Mouse (Mus musculus) gastrocnemius, postnatal 36 days (tissue): Measurements from ENCODE around the gene Hjurp. TPM values are rescaled to one million over a fixed set of nuclear protein-coding genes. Genes with fewer than 3 reads are reported as not detected.

Experiments
- DNase-seq, 2 experiments: peaks; one replicate each; pipeline ENCODE4 v3.0.0; 2022
- intact Hi-C: fragments of 180-260 bp; cut with DNase I; formaldehyde crosslinking; loops from one replicate; pipeline ENCODE4 v1.15.1; 2025
- total RNA-seq, 2 experiments: library from RNA; stranded (reverse); gene quantifications; 2 replicates each; pipeline ENCODE4 v1.2.3; 2021

The Hjurp gene
- total RNA-seq, 2 experiments from 2014 or later = 7.3 to 8.1 TPM

GRCm38 (mm10) chr1:88298686-88299528, 21.5 kb upstream of the Hjurp start:
- no peak for DNase-seq
- intact Hi-C loops = no loop called here

- intact Hi-C loops = no loop called here
- no peak for DNase-seq
Observed at GRCm38 (mm10) chr1:88297480-88298258, 20.2 kb upstream of the Hjurp start.

GRCm38 (mm10) chr1:88296171-88296920, 18.9 kb upstream of the Hjurp start:
- intact Hi-C loops = no loop called here

GRCm38 (mm10) chr1:88294650-88295049, 17.2 kb upstream of the Hjurp start:
- intact Hi-C loops = no loop called here
- no peak for DNase-seq

More at GRCm38 (mm10) chr1:88296171-88296920, 18.9 kb upstream of the Hjurp start:
- DNase-seq = no peak

- intact Hi-C loops = no loop called here
- no peak for DNase-seq
Observed at GRCm38 (mm10) chr1:88292057-88292456, 14.6 kb upstream of the Hjurp start.

GRCm38 (mm10) chr1:88291409-88292005, 14.1 kb upstream of the Hjurp start:
- intact Hi-C loops = no loop called here
- DNase-seq = no peak

GRCm38 (mm10) chr1:88290511-88290910, 13.1 kb upstream of the Hjurp start:
- intact Hi-C loops = no loop called here
- no peak for DNase-seq

GRCm38 (mm10) chr1:88289917-88290316, 12.5 kb upstream of the Hjurp start:
- DNase-seq = no peak
- intact Hi-C loops = no loop called here

- intact Hi-C loops = no loop called here
Observed at GRCm38 (mm10) chr1:88289152-88289551, 11.7 kb upstream of the Hjurp start.

GRCm38 (mm10) chr1:88288789-88289127, 11.3 kb upstream of the Hjurp start:
- DNase-seq = no peak
- intact Hi-C loops = no loop called here

More at GRCm38 (mm10) chr1:88289152-88289551, 11.7 kb upstream of the Hjurp start:
- no peak for DNase-seq

GRCm38 (mm10) chr1:88288056-88288788, 10.8 kb upstream of the Hjurp start:
- DNase-seq = no peak
- intact Hi-C loops = no loop called here

GRCm38 (mm10) chr1:88287697-88287980, 10.2 kb upstream of the Hjurp start:
- no peak for DNase-seq
- intact Hi-C loops = no loop called here

- no peak for DNase-seq
- intact Hi-C loops = no loop called here
Observed at GRCm38 (mm10) chr1:88286887-88287696, 9.7 kb upstream of the Hjurp start.

GRCm38 (mm10) chr1:88286136-88286845, 8.9 kb upstream of the Hjurp start:
- no peak for DNase-seq
- intact Hi-C loops = no loop called here

- intact Hi-C loops = no loop called here
- DNase-seq = no peak
Observed at GRCm38 (mm10) chr1:88285652-88286051, 8.2 kb upstream of the Hjurp start.

- intact Hi-C loops = no loop called here
- DNase-seq = no peak
Observed at GRCm38 (mm10) chr1:88284946-88285320, 7.5 kb upstream of the Hjurp start.

GRCm38 (mm10) chr1:88284228-88284945, 7.0 kb upstream of the Hjurp start:
- intact Hi-C loops = no loop called here
- DNase-seq = no peak
